Mouse (Mus musculus) urinary bladder, postnatal 14 days (tissue): ENCODE data around the gene Gsta2.
"Not testable (repeated sequence)": the region's sequence is repeated elsewhere in the genome, so short reads cannot be mapped to it uniquely, and the experiment has no call there.

ENCODE experiments used
- DNase-seq: peaks from one replicate; pipeline ENCODE4 v3.0.0; 2021; ENCODE audit warnings: low spot score

Gsta2 gene

DNA sequence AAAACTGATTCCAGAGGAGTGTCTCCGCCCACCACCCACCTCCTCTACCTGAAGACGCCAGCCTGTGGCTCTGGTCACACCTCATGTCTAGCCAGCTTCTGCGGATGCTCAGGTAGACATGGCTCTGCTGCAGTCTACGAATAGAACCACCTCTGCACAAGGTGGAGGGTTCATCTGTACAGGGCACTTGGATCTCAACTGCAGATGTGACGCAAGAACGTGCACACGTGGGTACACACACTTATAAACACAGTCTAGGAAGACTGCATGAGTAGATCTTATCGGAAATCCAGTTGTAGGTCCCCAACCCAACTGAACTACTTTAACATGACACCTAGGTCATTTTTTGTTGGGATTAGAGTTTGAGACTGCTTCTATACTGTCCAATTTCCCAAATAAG is at the start of gene Gsta2:
Gsta2 (minus strand) TSS at position 178 of the 400 bp plus-strand sequence.
- no peak for DNase-seq

- no peak for DNase-seq
Measured at GRCm38 (mm10) chr9:78401596-78401995, 46.0 kb upstream of the Gsta2 start.

DNA sequence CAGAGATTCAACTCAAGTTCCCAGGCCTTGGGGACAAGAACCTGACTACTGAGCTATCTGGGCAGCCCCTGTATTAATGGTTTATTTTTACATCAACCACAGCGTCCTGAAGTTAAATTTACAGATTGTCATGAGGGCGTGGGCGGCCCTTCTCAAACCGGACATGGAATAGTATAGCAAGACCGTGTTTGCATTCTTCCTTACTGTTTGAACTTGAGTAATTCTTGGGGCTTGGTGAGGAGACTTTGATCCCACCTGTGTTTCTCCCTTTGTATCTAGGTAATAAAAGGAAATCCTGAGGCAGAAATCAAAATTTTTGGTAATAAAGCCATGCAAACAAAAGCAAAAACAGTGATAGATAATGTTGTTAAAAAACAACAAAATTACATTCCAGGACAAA is 45.0 kb upstream of the Gsta2 start:
- no peak for DNase-seq

- no peak for DNase-seq
Measured at GRCm38 (mm10) chr9:78396517-78396916, 40.9 kb upstream of the Gsta2 start.

DNA sequence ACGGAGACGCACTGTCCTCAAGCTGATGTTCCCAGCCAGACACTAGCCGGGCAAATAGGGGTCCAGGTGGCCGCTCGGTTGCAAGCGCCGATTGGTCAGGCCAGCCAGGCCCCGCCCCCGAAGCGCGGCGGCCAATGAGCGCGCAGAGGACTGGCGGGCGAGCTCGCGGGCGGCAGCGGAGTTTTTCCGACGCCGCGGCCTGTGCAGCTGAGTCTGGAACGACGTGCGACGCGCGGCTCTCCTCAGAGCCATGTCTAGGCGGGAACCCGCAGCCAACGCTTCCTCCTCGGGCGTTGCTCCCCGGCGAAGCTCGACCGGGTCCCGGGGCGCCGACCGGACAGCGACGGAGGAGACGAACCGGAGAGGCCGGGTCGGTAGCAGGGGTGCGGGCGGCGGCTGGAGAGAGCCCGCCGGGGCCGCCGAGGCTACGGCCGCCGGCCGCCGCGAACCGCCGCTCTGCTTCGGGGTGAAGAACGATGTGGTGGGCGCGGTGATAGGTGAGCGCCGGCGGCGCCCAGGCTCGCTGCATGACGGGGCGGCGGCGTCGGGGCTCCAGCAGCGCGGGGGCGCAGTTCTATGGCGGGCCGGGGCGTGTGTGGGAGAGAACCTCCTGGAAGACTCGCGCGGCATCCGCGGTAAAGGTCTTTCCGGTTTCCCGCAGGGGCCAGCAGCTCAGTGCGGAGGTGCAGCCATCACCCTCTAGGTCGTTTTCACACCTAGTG is 40.2 kb upstream of the Gsta2 start, which contains the start of gene Ddx43:
Ddx43 (plus strand) TSS at position 148 of the 722 bp plus-strand sequence.
- DNase-seq = peak; percentile 36

GRCm38 (mm10) chr9:78395244-78395629 is 39.6 kb upstream of the Gsta2 start:
- DNase-seq = no peak

- DNase-seq = no peak
Measured at GRCm38 (mm10) chr9:78394602-78395001, 39.0 kb upstream of the Gsta2 start.

GRCm38 (mm10) chr9:78393741-78394140 is 38.2 kb upstream of the Gsta2 start:
- DNase-seq = no peak

DNA sequence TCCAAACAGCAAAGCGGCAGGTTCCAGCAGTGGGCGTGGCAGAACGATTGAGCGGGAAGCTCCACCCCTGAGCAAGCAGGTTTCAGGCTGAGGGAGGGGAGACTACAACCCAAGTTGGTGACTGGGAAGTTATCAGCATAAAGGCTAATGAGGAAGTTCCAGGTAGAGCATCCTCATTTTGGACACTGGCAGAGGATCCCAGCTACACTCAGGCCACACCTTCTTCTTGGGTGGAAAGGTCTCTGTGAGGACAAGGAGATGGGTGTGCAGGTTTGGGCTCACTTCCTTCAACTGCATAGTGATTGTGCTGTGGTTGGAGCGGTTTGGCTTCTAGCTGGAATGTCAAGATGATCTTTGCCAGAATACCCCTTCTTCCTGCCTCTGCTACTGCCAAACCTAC is 34.4 kb upstream of the Gsta2 start:
- DNase-seq = no peak

DNA sequence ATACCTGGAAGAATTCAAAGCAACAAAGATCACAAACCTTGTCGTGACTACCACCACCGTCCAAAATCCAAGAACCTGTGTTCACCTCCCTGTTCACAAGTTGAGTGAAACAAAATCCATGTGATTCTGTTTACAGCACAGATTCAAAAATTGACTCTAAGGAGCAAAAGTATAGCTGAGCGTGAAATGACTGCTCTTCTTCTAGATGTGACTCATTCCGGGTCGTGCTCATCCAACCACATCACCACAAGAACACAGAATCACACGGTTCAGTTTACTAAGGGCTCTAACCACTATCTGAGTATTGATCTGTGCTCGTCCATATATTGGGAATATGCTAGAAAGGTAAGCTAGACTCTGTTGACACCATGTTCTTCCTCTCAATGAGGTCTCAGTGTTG is 31.4 kb upstream of the Gsta2 start:
- no peak for DNase-seq

- peak; percentile 6 for DNase-seq
Measured at GRCm38 (mm10) chr9:78385893-78386292, 30.3 kb upstream of the Gsta2 start.

GRCm38 (mm10) chr9:78378113-78378785 is 22.7 kb upstream of the Gsta2 start, which contains the start of gene Ooep:
TSS of gene Ooep (minus strand) at chr9:78378725.
- peak; percentile 5 for DNase-seq

DNA sequence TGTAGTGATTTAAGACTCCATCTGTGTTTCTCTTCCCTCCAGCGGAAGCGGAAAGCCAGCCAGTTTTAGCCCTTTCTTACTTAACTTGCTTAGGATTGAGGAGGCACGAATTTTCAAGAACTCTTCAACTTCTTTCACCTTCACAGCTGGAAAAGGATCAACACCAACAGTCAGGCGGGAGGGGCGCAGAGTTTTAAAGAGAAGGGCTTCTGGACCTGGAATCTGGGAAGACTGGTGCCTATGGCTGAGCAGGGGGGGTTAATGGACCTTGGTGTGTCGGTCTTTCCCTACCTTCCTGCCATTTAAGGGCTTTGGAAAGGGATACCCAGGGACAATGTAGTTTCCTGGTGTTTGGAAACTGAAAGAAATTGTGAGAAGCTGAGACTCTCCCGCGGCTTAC is 22.0 kb upstream of the Gsta2 start:
- DNase-seq = no peak

DNA sequence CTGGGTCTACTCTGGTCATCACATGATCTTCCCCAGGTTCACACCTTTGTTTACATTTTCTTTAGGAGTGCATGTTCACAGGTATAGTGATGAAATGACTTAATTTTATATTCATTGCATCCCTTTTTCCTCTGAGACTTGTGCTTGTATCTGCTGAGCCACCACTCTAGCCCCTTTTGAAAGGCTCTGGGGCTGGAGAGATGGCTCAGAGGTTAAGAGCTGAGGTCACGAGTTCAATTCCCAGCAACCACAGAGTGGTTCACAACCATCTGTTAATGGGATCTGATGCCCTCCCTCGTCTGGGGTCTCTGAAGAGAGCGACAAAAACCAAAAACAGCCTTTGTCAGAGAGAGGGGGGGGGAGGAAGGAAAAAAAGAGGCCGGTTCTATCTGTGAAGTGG is 19.9 kb upstream of the Gsta2 start:
- no peak for DNase-seq

- no peak for DNase-seq
Measured at GRCm38 (mm10) chr9:78374885-78375389, 19.3 kb upstream of the Gsta2 start.

DNA sequence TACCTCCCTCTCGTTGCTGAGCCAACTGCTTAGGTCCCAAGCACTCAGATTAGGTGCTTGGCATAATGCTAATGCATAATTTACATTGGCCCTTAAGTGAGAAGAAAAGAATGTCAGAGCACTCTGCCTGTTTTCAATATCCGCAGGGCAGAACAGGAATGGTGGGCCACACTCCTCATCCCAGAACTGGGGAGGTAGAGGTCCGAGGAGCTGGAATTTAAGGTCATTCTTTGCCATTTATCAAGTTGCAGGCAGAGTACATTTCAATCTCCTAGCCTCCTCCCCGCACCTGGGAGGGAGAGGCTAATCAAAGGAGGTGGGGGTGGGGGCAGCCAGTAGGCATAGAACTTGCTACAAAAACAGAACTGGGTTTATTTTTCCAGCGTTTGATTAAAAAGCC is 18.8 kb upstream of the Gsta2 start:
- DNase-seq = no peak

GRCm38 (mm10) chr9:78372827-78373504 is 17.4 kb upstream of the Gsta2 start:
- no peak for DNase-seq

DNA sequence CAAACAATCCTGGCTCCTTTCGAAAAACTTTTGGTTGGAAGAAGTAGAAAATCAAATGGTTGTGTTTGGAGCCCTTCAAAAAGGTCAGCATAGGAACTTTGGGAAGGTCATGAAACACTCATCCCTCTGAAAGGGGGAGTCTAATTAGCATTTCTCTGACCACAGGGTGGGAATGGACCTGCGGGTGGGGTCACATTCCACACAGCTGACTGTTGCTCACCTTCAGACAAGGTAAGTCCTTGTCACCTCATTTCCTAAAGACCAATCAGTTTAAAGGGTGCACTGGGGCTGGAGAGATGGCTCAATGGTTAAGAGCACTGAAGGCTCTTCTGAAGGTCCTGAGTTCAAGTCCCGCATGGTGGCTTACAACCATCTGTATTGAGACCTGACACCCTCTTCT is 15.9 kb upstream of the Gsta2 start:
- no peak for DNase-seq

DNA sequence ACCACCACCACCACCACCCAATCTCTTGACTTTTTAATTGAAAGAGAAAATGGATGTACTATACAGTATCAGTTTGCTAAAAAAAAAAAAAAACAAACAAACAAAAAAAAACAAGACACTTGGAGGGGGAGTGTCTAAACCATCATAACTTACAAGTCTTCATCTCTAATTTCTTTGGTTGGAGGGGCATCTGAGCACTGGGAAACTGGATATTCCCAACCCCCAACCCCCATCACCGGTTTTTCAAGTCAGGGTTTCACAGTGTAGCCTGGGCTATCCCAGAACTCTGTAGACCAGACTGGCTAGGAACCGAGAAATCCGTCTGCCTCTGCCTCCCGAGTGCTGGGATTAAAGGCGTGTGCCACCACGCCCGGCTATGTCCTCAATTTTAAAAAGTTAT is 14.2 kb upstream of the Gsta2 start:
- DNase-seq = no peak

- DNase-seq = no peak
Measured at GRCm38 (mm10) chr9:78369349-78369748, 13.8 kb upstream of the Gsta2 start.

- DNase-seq = no peak
Measured at GRCm38 (mm10) chr9:78368671-78369293, 13.2 kb upstream of the Gsta2 start.

- not testable (repeated sequence) for DNase-seq
Measured at GRCm38 (mm10) chr9:78367959-78368358, 12.4 kb upstream of the Gsta2 start, which contains the start of gene Dppa5a. TSS of gene Dppa5a (minus strand) at chr9:78368177.
